Mouse (Mus musculus) frontal cortex, postnatal 14 days (tissue): ENCODE measurements at regions not wholly inside any gene's neighbourhood (a gene's known extent, or its start where the extent isn't known, plus 50 kb on each side); places are given as distances from the start of the nearest gene placed in this dataset.

Experiments used
- DNase-seq, 2 experiments: peaks; one replicate each; pipeline ENCODE4 v3.0.0; 2022; ENCODE audit warnings: low spot score in 2 of 2

DNA sequence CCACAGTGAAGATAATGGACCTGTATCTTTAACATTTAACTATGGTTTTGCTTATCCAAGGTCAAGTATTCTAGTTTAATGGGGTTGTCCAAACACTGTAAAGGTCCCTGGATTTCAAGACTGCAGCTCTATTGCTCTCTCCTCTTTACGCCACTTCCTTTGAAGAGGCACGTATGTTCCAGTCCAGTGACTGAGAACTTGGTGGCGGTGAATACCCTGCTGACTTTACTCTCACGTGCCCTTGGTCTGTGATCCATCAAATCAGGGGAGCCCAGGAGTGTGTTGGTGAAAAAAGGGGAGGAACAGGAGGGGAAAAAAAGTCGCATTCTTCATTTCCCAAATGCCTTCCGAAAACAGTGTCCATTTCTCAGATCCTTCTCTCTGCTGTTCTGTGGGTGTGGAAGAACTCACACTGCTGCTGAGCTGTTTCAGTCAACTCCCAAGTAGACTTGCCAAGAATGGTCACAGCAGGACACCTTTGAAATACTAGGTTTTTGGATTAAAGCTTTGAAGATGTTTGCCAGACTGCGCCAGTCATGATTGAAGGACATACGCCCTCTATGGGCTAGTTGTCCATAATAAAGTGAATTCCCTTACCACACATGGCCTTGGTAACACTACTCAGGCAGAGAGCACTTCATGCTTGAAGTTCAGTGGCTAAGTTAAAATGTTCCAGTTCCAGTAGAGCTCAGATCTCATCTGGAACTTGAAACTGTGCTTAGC, 136.1 kb upstream of the Cdkn2b start:
- no peak for DNase-seq

GRCm38 (mm10) chr4:89446156-89446716, 135.4 kb upstream of the Cdkn2b start:
- DNase-seq: no peak

- DNase-seq: no peak
These were observed 134.6 kb upstream of the Cdkn2b start for GRCm38 (mm10) chr4:89445214-89446155.

- no peak for DNase-seq
These were observed 131.7 kb upstream of the Cdkn2b start for GRCm38 (mm10) chr4:89442526-89442925.

DNA sequence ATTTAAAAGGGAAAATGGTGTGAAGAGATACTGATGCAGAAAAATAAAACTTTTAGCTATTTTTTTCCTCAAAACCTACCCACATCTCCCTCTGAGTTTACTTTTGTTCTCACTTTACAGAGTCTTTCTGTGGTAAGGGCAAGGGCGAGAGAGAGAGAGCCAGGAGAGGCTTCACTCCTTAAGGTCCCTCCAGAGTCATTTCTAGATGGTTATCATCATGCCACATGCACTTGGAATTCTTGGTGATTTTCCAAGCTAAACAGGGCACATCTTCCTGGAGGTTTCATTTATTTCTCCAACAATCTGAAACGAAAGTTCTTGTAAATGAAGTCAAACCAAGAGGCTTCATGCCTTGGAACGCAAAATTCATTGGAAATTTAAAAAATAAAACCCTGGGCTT, 130.0 kb upstream of the Cdkn2b start:
- DNase-seq: no peak

DNA sequence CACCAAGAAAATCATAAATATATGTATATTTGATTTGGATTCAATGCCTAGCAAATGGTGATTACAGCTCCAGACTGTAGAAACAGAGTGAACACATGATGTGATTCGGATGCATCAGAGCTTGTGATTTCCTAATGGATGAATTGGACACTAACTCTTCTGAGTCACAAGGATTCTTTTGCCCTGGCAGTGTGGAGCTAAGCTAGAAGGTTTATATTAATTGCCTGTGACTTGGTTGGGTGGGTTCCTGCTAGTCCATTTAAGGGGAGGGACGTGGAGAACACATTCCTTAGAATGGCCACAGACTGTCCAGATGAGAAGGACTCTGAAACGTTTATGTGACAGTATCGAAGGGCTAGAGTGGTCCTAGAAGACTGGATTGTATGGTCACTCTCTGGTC, 129.5 kb upstream of the Cdkn2b start:
- no peak for DNase-seq

DNA sequence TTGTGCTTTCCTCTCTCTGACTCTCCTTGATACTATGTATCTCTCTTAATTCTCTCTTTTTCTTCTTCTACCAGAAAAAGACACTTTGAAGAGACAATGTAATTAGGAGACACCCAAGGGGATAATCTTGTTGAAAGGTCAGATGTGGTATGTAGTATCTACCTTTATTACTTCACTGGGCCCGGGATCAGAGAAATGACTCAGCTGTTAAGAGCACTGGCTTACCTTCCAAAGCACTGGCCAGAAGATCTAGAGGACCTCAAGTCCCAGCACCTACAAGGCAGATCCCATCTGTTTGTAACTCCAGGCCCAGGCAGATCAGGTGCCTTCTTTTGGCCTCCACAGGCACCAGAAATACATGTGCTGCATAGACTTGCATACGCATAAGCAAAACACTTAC, 127.8 kb upstream of the Cdkn2b start:
- no peak for DNase-seq

GRCm38 (mm10) chr4:89436764-89437163, 125.9 kb upstream of the Cdkn2b start:
- no peak for DNase-seq

- DNase-seq: no peak
These were observed 123.3 kb upstream of the Cdkn2b start for GRCm38 (mm10) chr4:89434152-89434551.

DNA sequence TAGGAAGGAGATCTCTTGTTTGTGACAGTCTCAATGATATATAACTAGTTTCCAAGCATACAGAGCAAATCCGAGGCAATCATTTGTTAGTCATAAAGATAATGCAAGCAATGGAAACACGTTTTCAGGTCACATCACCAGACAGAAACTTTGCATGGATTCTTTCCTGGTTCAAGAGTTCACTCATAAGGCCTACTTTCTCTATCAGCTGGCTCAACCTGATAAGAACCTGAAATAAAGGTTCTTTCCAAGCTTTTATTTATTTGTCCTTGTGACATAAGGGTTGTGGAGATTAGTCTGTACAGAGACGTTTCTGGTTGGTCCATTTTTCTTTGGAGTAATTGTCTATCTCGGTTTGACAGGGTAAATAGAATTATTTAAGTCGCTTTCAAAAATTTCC, 122.7 kb upstream of the Cdkn2b start:
- DNase-seq: no peak

GRCm38 (mm10) chr4:89431520-89431919, 120.7 kb upstream of the Cdkn2b start:
- no peak for DNase-seq

DNA sequence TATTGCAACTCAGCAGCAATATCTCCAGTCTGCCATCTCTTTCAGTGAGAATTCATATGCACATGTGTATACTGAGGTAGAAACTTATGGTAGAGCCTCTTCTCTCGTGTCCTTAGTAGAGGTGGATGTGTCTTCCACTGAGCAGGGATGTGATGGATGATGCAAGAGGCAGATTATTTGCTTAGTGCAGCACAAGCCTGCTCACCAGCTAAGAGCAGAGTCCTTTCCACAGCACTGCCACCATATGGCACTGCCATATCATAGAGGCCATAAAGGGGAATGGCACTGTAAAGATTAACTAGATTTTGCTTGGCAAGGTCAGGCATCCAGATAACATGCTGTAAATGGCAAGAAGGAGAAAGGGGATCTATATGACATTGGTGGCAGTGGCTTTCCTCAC, 117.6 kb upstream of the Cdkn2b start:
- no peak for DNase-seq

GRCm38 (mm10) chr4:89427345-89428293, 116.8 kb upstream of the Cdkn2b start:
- peak in 1 of 2 experiments; percentile 33 for DNase-seq

GRCm38 (mm10) chr4:89425916-89426315, 115.1 kb upstream of the Cdkn2b start:
- DNase-seq: no peak

GRCm38 (mm10) chr4:89421694-89422354, 111.0 kb upstream of the Cdkn2b start:
- no peak for DNase-seq

DNA sequence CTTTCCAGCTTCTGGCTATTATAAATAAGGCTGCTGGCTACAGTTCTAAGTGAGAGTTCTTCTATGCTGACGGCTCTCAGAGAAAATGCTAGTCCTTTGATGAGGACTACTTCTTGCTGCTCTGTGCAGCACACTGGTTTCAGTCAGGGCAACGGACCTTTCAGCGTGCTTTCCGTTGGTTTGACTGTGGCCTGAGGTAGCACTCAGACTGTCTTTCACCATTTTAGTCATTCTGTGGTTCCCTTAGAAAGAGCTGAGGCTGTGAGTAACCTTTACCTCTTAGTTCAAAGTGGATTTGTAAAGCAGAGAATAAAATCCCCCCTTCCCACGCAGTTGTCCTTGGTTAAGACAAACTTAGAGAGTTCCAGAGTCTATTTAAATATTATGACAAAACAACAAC, 110.0 kb upstream of the Cdkn2b start:
- no peak for DNase-seq

DNA sequence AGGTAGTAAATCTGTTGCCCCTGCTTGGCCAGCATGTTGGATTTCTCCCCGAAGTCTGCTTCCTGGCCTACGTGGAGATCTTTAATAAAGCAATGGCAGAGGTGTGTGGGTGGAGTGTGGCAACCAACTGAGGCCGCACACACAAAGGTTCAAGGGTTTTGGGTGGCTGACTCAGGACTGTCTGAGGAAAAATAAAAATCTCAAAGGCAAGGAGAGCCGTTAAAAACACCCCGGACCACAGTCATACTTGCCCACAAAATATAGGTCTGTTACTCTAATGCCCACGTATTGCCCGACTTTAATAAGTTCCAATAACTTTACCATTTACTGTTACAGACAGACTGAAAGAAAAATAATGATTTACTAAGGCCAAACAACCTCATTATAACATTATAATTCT, 108.7 kb upstream of the Cdkn2b start:
- no peak for DNase-seq

DNA sequence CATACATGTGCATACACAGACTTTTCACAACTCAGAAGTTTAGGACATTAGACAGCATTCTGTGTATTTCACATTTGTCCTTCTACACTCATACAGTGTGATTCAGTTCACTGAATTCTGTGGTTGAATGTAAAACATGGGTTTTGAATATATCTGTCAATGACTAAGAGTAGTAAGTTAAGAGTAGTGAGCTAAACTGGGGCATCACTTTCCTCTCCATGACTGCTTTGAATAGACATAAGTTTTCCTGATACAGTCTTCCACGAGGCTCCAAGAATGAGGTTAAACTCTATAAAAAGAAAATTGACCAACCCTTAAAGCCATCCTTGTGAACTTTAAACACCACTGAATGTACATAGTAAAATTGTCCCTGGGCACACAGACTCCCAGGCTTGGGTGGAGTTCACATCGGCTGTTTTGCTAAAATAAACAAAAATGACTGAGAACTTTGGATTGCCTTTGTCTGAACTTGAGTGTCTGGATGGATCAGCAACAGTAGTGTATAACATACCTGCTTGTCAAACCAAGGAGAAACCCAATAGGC, 94.9 kb upstream of the Cdkn2b start:
- DNase-seq: no peak

- no peak for DNase-seq
These were observed 92.3 kb upstream of the Cdkn2b start for GRCm38 (mm10) chr4:89403151-89403550.

DNA sequence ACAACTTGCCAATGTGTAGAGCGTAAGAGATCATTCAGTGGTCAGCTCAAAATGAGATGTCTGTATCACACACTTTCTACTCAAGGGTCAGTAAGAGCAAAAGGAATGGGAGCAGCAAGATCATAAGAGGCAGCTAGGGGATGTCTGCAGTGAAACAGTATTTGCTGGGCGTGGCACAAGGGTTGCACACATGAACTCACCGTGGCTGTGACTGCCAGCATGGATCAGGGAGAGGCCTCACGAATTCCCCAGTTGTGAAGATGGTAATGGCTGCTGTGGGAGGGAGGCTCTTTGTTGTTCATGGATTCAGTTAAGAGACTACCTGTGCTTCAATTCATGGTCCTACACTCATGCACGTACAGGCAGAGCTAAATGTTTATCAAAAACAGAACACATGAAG, 91.5 kb upstream of the Cdkn2b start:
- DNase-seq: no peak

GRCm38 (mm10) chr4:89401696-89402095, 90.9 kb upstream of the Cdkn2b start:
- DNase-seq: no peak
